Mouse (Mus musculus): Measurements from ENCODE around the gene Tpbgl. TPM values are rescaled to one million over a fixed set of nuclear protein-coding genes. Genes with fewer than 3 reads are reported as not detected.

The Tpbgl gene
- total and polyA plus RNA-seq, 3 experiments: 0.07 to 0.25 TPM; not detected in 1

- H3K4me3 ChIP-seq (replicated peaks in 1 of 3; ENCODE audit: low read depth in 2 of 3, low read length in 2 of 3, poor library complexity in 1 of 3): no peak overlapping the region
- no peak overlapping the region for H3K27ac ChIP-seq (ENCODE audit: insufficient read depth, low read depth)
- no peaks in the 10 kb centered on the region for H3K9me3 ChIP-seq (replicated peaks; ENCODE audit: low read length)
- TF ChIP-seq SIN3A (IDR thresholded peaks at IDR 0.05; ENCODE audit: low read length) (no peak), JUND (conservative IDR thresholded peaks at IDR 0.05; ENCODE audit: low read depth, low read length) (no peak), E2F4 (IDR thresholded peaks at IDR 0.05; ENCODE audit: insufficient replicate concordance, low read depth, low read length) (no peak), CHD2 (IDR thresholded peaks at IDR 0.05; ENCODE audit: low read length) (no peak), MXI1 (IDR thresholded peaks at IDR 0.05; ENCODE audit: low read depth, low read length) (no peak), JUN (IDR thresholded peaks at IDR 0.05; ENCODE audit: insufficient read depth, low read depth, low read length) (no peak), HCFC1 (IDR thresholded peaks at IDR 0.05; ENCODE audit: low read depth, low read length) (no peak), MEF2A (IDR thresholded peaks at IDR 0.05; ENCODE audit: borderline replicate concordance, low read depth, low read length) (no peak), GABPA (IDR thresholded peaks at IDR 0.05; ENCODE audit: insufficient replicate concordance, low read depth, low read length) (no peak), NELFE (IDR thresholded peaks at IDR 0.05; ENCODE audit: low read depth, low read length) (no peak), USF1 (IDR thresholded peaks at IDR 0.05; ENCODE audit: low read depth, low read length) (no peak), MYC (IDR thresholded peaks at IDR 0.05; ENCODE audit: low read depth, low read length) (no peak), NRF1 (IDR thresholded peaks at IDR 0.05; ENCODE audit: low read depth, low read length) (no peak), CHD1 (IDR thresholded peaks at IDR 0.05; ENCODE audit: low read depth, low read length) (no peak), RCOR1 (conservative IDR thresholded peaks at IDR 0.05; ENCODE audit: low read depth, low read length) (no peak)
- H3K4me2 ChIP-seq (ENCODE audit: insufficient read depth, low read depth, poor library complexity, severe bottlenecking): no peak overlapping the region
- dilution Hi-C loops (cut with MboI; ENCODE audit: extremely low pct_ligation_motif_present, extremely low pct_unique_long_range_greater_than_20kb, low sequenced_read_pairs) (no loop called here), in situ Hi-C loops (cut with MboI; ENCODE audit: low pct_ligation_motif_present, low pct_unique_long_range_greater_than_20kb, low sequenced_read_pairs) (loop anchor here (5.0 kb wide), 1 partner anchor 35 kb away; no protein-coding TSS in a partner anchor)
- H3K4me1 ChIP-seq (ENCODE audit: control insufficient read depth in 1 of 2, insufficient read depth in 2 of 2): no peaks in the 10 kb centered on the region
- peaks cover 0 to 15% of the 10 kb centered on the region in 2 experiments for H3K36me3 ChIP-seq (replicated peaks in 1 of 2; ENCODE audit: control insufficient read depth in 1 of 2, insufficient read depth in 1 of 2, low read length in 1 of 2)
- DNase-seq (ENCODE audit: extremely low read depth): no peak
- no peak overlapping the region for H3K9ac ChIP-seq (ENCODE audit: insufficient read depth, low read depth)
- no peaks in the 10 kb centered on the region for H3K27me3 ChIP-seq (replicated peaks)
- no peaks in the 10 kb centered on the region for H3K79me2 ChIP-seq (replicated peaks; ENCODE audit: control insufficient read depth, extremely low read depth, insufficient read depth, poor library complexity, severe bottlenecking)
Observed at GRCm38 (mm10) chr7:99592669-99593068, 34.2 kb downstream of the Tpbgl start.

DNA sequence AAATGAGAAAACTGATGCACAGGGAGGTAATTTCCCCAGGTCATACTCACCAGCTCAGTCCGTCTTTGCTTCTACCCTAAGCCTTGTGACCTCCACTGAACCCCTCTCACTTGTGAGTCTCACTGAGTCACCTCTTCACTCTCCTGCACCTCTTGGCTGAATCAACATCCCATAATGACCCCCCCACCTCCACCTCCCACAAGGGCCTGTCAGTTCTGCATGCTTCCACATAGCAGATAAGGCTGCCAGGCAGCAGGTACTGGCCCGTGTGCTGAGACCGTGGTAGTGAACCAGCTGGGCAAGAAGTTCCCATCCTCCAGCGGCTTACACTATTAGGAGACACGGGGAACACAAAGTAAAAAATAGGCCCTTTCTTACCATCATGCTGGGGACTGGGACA, 36.3 kb downstream of the Tpbgl start:
- Histone ChIP-seq H3K4me3 (replicated peaks in 1 of 3; ENCODE audit: low read depth in 2 of 3, low read length in 2 of 3, poor library complexity in 1 of 3) (no peak overlapping the region), H3K27me3 (replicated peaks) (no peaks in the 10 kb centered on the region), H3K9me3 (replicated peaks; ENCODE audit: low read length) (no peaks in the 10 kb centered on the region), H3K4me1 (ENCODE audit: control insufficient read depth in 1 of 2, insufficient read depth in 2 of 2) (no peaks in the 10 kb centered on the region), H3K4me2 (ENCODE audit: insufficient read depth, low read depth, poor library complexity, severe bottlenecking) (no peak overlapping the region), H3K9ac (ENCODE audit: insufficient read depth, low read depth) (no peak overlapping the region), H3K27ac (ENCODE audit: insufficient read depth, low read depth) (no peak overlapping the region), H3K36me3 (replicated peaks in 1 of 2; ENCODE audit: control insufficient read depth in 1 of 2, insufficient read depth in 1 of 2, low read length in 1 of 2) (peaks cover 0 to 11% of the 10 kb centered on the region in 2 experiments), H3K79me2 (replicated peaks; ENCODE audit: control insufficient read depth, extremely low read depth, insufficient read depth, poor library complexity, severe bottlenecking) (no peaks in the 10 kb centered on the region)
- DNase-seq (ENCODE audit: extremely low read depth): no peak
- in situ Hi-C loops (cut with MboI; ENCODE audit: low pct_ligation_motif_present, low pct_unique_long_range_greater_than_20kb, low sequenced_read_pairs) (loop anchor here (5.0 kb wide), 1 partner anchor 33 kb away; no protein-coding TSS in a partner anchor), dilution Hi-C loops (cut with MboI; ENCODE audit: extremely low pct_ligation_motif_present, extremely low pct_unique_long_range_greater_than_20kb, low sequenced_read_pairs) (no loop called here)
- no peak for TF ChIP-seq JUND (conservative IDR thresholded peaks at IDR 0.05; ENCODE audit: low read depth, low read length)
- TF ChIP-seq PAX5 (IDR thresholded peaks at IDR 0.05; ENCODE audit: low read length): no peak
- no peak for TF ChIP-seq NRF1 (IDR thresholded peaks at IDR 0.05; ENCODE audit: low read depth, low read length)
